Mouse (Mus musculus) embryonic fibroblast, embryonic 13.5 days (primary cell): ENCODE data around the gene Plce1. TPM values are rescaled to one million over a fixed set of nuclear protein-coding genes. Genes with fewer than 3 reads are reported as not detected.
"Not testable (repeated sequence)": the region's sequence is repeated elsewhere in the genome, so short reads cannot be mapped to it uniquely, and the experiment has no call there.

Source experiments
- H3K27ac ChIP-seq: 2 replicates; pipeline ENCODE4 v1.5.1; 2012; ENCODE audit warnings: low read length, control low read depth, inconsistent platforms; ENCODE audit not compliant: insufficient read depth
- H3K4me1 ChIP-seq: 2 replicates; pipeline ENCODE4 v1.6.1; 2011; ENCODE audit warnings: low read length; ENCODE audit not compliant: control insufficient read depth, insufficient read depth
- H3K4me3 ChIP-seq: 2 replicates; pipeline ENCODE4 v1.5.1; 2011; ENCODE audit warnings: mild to moderate bottlenecking, control low read depth, low read length; ENCODE audit not compliant: insufficient read depth
- CTCF ChIP-seq: IDR thresholded peaks from 2 replicates; pipeline ENCODE4 v1.5.1; 2011; ENCODE audit warnings: mild to moderate bottlenecking, control low read depth, low read length, moderate library complexity, borderline replicate concordance; ENCODE audit not compliant: insufficient read depth
- POLR2A ChIP-seq: IDR thresholded peaks from 2 replicates; pipeline ENCODE4 v1.6.1; 2011; ENCODE audit warnings: low read depth, mild to moderate bottlenecking, control low read depth, low read length, moderate library complexity
- polyA plus RNA-seq: library from polyadenylated mRNA; stranded (reverse); fragments of >200 nt; gene quantifications from 2 replicates; pipeline ENCODE4 v1.2.4, GENCODE M21; 2011; ENCODE audit warnings: low read depth; ENCODE audit not compliant: missing spikeins, insufficient read length

The Plce1 gene
- polyA plus RNA-seq, 1 experiment: 10.8 TPM

DNA sequence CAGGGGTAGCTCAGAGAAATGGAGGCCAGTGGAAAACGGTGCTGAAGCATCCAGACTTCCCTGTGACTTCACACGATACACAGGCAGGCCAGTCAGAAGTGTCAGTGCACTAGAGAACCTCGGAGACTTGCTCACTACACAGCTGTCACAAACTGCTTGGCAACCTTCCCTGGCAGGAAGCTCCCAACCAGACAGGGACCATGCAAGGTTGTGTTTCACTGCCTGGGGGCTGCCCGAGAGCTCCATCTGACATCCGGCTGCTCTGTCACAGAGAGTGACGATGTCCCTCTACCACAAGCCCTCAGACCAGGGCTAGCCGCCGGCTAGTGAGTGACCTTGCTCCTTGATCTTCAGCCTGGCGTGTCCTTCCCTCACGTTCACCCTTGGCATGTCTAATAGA, 140.6 kb downstream of the Plce1 start:
- H3K4me1 ChIP-seq: peaks cover 11% of the 10 kb centered on the region; the same call in 1 of the 2 replicates
- no peak overlapping the region for H3K4me3 ChIP-seq
- TF ChIP-seq POLR2A (no peak), CTCF (no peak)
- no peak overlapping the region for H3K27ac ChIP-seq

DNA sequence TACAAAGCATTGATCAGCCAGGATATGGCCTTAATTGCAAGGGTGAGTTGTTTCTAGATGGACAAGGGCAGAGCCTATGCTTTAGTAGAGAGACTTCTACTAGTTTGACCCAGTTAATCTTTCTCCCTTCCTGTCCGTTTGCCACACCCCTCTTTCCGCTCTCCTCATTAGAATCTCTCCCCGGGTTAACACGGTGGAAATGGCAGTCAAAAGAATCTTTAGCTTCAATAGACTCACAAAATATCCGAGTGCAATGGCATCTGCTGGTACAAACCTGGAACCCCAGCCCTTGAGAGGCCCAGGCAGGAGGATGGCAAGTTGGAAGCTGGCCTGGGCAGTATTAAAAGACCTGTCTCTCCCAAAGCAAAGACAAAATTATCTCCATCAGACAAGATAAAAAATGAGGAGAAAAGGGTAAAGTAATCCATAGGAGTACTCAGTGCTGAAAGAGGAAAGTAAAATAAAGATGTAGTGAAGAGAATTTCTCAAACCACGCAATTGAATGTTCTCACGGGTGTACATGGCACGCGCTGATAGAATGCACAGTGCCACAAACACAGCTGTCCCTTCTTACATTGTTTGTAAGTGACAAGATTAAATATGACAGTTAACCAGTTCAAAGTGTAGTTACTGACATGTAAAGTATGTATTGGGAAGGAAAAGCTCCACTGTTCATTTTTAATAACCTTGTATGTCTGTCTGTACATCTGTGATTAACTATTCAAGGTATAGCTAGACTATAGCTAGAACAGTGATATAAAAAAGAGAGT, 145.5 kb downstream of the Plce1 start:
- TF ChIP-seq POLR2A (no peak), CTCF (no peak)
- H3K27ac ChIP-seq: no peak overlapping the region
- H3K4me3 ChIP-seq: no peak overlapping the region
- H3K4me1 ChIP-seq: peaks cover 11% of the 10 kb centered on the region; the same call in 1 of the 2 replicates

DNA sequence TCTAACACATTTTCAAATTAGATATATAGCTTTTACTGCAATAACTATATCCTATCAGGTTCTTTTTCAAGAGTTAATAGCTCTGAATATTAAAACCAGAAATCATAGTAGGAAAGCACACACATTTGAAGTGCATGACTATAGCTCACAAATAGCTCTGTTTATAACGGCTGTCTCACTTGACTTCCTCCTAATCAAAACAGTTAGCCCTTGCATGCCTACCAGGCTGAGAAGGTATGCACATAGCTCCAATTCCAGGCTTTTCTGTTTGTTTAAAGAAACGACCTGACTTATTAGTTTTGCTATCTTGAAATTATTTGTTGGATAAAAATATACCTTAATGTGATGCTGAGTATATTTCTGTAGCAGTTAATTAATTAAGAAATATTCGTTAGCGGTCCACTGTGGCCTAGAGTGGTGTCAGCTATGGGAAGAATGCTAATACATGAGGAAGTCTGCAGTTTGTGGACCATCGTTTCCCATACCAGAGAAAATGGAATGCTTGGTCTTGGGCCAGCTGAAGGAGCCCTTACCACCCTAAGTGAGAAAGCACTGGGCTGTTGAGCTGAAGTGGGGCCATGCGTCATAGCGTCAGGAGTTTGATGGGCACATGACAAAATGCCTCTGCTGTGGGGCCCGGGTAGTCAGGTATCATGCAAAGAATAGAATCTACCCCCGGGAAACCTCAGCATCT, 146.3 kb downstream of the Plce1 start:
- TF ChIP-seq CTCF (no peak), POLR2A (no peak)
- no peak overlapping the region for H3K4me3 ChIP-seq
- H3K4me1 ChIP-seq: peaks cover 9% of the 10 kb centered on the region; the same call in 1 of the 2 replicates
- no peak overlapping the region for H3K27ac ChIP-seq

DNA sequence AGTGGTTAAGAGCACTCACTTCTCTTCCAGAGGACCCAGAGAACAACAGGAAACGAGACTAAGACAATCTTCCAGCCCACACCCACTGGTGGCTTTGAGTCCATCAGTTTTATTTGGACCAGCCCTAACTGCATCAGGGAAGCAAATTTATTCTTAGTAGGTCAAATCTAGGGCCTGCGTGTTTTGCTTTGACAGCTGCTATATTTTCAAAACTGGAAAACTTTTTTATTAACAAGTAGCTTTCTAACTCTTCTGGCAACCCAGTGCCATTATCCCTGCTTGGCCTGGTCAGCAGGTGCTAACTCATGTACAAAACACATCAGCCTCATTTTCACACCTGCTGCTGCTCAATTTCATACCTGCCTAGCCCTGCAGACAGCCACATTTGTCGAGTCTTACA, 151.3 kb downstream of the Plce1 start:
- Histone ChIP-seq H3K4me3 (no peak overlapping the region), H3K4me1 (no peaks in the 10 kb centered on the region), H3K27ac (no peak overlapping the region)
- TF ChIP-seq CTCF (no peak), POLR2A (no peak)

DNA sequence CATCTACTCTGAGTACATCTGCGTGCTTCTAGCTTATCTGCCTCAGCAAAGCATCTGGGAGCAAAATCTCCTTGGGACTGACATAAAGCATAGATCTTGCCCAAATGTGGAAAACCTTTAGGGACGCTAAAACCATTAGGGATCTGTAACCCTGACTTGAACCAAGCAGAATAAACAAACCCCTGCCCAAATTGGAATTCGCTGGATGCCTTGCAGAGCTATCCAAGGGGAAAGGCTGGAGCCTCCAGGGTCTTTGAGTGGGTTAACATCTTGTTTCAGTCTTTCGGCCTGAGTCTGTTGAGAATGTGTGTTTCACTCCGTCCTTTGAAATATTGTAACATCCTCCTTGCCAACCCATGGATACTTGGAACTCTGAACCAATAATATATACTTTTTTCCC, 152.4 kb downstream of the Plce1 start:
- H3K27ac ChIP-seq: no peak overlapping the region
- H3K4me3 ChIP-seq: no peak overlapping the region
- TF ChIP-seq CTCF: no peak
- no peaks in the 10 kb centered on the region for H3K4me1 ChIP-seq

DNA sequence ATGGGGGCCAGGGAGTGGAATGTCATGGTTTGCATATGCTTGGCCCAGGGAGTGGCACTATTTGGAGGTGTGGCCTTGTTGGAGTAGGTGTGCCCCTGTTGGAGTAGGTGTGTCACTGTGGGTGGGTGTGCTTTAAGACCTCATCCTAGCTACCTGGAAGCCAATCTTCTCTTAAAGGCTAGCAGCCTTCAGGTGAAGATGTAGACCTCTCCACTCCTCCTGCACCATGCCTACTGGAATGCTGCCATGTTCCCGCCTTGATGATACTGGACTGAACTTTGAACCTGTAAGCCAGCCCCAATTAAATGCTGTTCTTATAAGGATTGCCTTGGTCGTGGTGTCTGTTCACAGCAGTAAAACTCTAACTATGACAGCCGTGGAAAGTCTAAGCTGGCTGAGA, 158.1 kb downstream of the Plce1 start:
- no peak overlapping the region for H3K27ac ChIP-seq
- H3K4me3 ChIP-seq: no peak overlapping the region
- TF ChIP-seq CTCF (no peak), POLR2A (no peak)
- no peaks in the 10 kb centered on the region for H3K4me1 ChIP-seq

DNA sequence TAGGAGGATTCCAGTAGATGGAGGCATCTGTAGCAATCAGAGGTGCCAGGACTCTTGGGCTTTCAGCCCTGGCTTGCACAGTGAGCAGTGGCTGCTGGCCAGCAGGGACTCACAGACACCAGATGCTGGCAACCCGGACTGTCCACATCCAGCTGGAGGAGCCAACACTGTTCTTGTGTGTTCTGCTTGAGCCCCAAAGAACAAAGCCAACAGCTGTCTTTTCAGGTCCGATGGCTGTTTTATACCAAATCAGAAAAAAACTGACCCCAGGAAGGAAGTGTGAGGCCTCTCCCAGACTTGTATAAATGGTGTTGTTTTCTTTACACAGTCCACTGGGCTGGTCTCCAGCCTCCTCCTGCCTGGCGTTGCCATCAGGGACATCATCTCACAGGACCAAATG, 158.9 kb downstream of the Plce1 start:
- Histone ChIP-seq H3K4me3 (no peak overlapping the region), H3K27ac (no peak overlapping the region), H3K4me1 (no peaks in the 10 kb centered on the region)
- no peak for TF ChIP-seq POLR2A
- TF ChIP-seq CTCF: no peak

DNA sequence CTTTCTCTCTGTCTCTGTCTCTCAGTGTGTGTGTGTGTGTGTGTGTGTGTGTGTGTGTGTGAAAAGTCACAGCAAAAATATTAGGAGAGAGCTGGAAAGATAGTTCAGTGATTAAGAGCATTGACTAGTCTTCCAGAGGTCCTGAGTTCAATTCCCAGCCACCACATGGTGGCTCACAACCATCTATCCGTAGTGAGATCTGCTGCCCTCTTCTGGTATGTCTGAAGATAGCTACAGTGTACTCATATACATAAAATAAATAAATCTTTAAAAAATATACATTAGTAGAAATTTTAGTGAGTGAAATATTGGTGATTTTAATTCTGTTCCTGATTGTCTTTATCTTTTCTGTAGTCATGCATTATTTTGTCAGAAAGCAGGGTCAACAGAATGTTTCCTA, 161.6 kb downstream of the Plce1 start:
- H3K4me1 ChIP-seq, H3K27ac ChIP-seq, H3K4me3 ChIP-seq: not testable (repeated sequence)

DNA sequence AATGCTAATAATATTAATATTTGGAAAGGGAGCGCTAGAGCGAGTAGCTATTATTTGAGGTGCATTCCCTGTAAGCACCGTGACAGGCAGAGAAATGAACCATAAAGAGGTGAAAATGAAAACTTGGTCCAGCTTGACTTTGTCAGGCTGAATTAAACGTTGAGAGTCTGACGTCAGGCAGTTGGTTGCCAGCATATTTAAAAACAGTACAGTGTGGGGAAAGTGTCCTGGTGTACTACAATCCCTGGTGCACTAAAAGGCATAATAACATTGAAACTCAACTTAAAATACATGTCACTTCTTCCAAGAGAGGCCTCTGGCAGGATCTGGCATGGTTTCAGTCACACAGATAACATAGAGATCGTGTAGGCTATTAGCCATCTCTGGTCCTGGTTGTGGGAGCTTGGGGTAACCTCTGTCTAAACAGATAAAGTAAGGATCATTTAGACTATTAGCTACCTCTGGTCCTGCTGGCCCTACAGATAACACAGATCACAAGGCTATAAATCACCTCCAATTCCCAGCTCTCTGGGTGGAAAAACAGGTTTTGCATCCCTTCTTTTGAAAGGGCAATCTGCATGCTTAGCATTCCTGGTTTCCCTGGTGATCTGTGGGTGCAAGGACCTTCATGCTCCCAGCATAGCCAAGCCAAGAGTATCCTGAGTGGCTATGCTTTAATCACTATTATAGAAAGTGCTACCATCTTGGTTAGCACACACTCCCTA, 164.1 kb downstream of the Plce1 start:
- Histone ChIP-seq H3K4me1 (no peaks in the 10 kb centered on the region), H3K4me3 (no peak overlapping the region), H3K27ac (no peak overlapping the region)
- TF ChIP-seq POLR2A (no peak), CTCF (no peak)

DNA sequence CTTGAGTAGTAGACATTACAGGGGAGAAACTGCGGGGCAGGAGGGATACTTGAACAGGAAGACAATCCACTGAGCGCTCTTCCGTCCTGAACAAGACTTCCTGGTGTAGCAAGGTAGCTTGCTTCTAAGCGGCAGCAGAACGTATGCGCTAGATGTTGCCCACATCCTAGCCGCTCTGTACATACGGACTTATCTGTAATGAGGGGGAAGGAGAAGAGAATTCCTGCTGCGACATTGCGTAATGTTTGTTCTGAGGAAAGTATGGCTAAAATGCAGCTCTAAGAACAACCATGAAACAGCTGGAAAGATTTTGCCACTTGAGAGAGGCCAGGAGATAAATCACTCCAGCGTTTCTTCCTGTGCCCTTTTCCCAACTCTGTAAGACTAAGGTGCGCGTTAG, 177.1 kb downstream of the Plce1 start:
- TF ChIP-seq CTCF (no peak), POLR2A (no peak)
- H3K4me1 ChIP-seq: no peaks in the 10 kb centered on the region
- no peak overlapping the region for H3K4me3 ChIP-seq
- no peak overlapping the region for H3K27ac ChIP-seq
